Mouse (Mus musculus): Measurements from ENCODE around the gene Zfp654. TPM values are rescaled to one million over a fixed set of nuclear protein-coding genes. Genes with fewer than 3 reads are reported as not detected.
"Not testable (repeated sequence)": the region's sequence is repeated elsewhere in the genome, so short reads cannot be mapped to it uniquely, and the experiment has no call there.

Gene Zfp654
- polyA plus RNA-seq, 1 experiment from 2014 or later = 5.8 TPM

- 75% methylated on average over 4 of the region's 4 CpGs for WGBS
- no peaks in the 10 kb centered on the region for H3K27me3 ChIP-seq
- ATAC-seq (replicated peaks; ENCODE audit: low FRiP score) = no peak
- 0 out of 2 replicates have a peak, but pooled peaks cover 5% of the 10 kb centered on the region for H3K4me1 ChIP-seq
- no peak overlapping the region for H3K9ac ChIP-seq
- no peak overlapping the region for H3K4me2 ChIP-seq
- no peak overlapping the region for H3K27ac ChIP-seq
- no peaks in the 10 kb centered on the region for H3K9me3 ChIP-seq (replicated peaks)
- H3K4me3 ChIP-seq (replicated peaks) = no peak overlapping the region
- H3K36me3 ChIP-seq = no peaks in the 10 kb centered on the region
Measured at GRCm38 (mm10) chr16:64876631-64877265, 25.3 kb upstream of the Zfp654 start.

GRCm38 (mm10) chr16:64875822-64876221 is 24.4 kb upstream of the Zfp654 start:
- no peak overlapping the region for H3K27ac ChIP-seq
- H3K4me2 ChIP-seq = no peak overlapping the region
- WGBS = 87% methylated on average over 1 of the region's 1 CpGs
- no peak overlapping the region for H3K4me3 ChIP-seq (replicated peaks)
- no peaks in the 10 kb centered on the region for H3K27me3 ChIP-seq
- no peak for ATAC-seq (replicated peaks; ENCODE audit: low FRiP score)
- H3K36me3 ChIP-seq = no peaks in the 10 kb centered on the region
- H3K9ac ChIP-seq = no peak overlapping the region
- H3K4me1 ChIP-seq = 0 out of 2 replicates have a peak, but pooled peaks cover 5% of the 10 kb centered on the region
- no peaks in the 10 kb centered on the region for H3K9me3 ChIP-seq (replicated peaks)

GRCm38 (mm10) chr16:64875384-64875783 is 23.9 kb upstream of the Zfp654 start:
- WGBS = 97% methylated on average over 10 of the region's 10 CpGs
- H3K9me3 ChIP-seq (replicated peaks) = no peaks in the 10 kb centered on the region
- H3K4me3 ChIP-seq (replicated peaks) = no peak overlapping the region
- no peak overlapping the region for H3K27ac ChIP-seq
- H3K4me1 ChIP-seq = 0 out of 2 replicates have a peak, but pooled peaks cover 5% of the 10 kb centered on the region
- ATAC-seq (replicated peaks; ENCODE audit: low FRiP score) = no peak
- H3K36me3 ChIP-seq = no peaks in the 10 kb centered on the region
- H3K9ac ChIP-seq = no peak overlapping the region
- no peaks in the 10 kb centered on the region for H3K27me3 ChIP-seq
- no peak overlapping the region for H3K4me2 ChIP-seq

GRCm38 (mm10) chr16:64873416-64874305 is 22.2 kb upstream of the Zfp654 start:
- Histone ChIP-seq H3K27me3 (no peaks in the 10 kb centered on the region), H3K9me3 (replicated peaks) (no peaks in the 10 kb centered on the region), H3K4me3 (replicated peaks) (peak overlapping the region; percentile 72), H3K27ac (peak overlapping the region; percentile 95), H3K36me3 (no peaks in the 10 kb centered on the region), H3K9ac (peak overlapping the region; percentile 66), H3K4me1 (0 out of 2 replicates have a peak, but pooled peaks cover 5% of the 10 kb centered on the region), H3K4me2 (peak overlapping the region; percentile 62)
- 3% methylated on average over 29 of the region's 29 CpGs for WGBS
- peak; percentile 97 for ATAC-seq (replicated peaks; ENCODE audit: low FRiP score)

DNA sequence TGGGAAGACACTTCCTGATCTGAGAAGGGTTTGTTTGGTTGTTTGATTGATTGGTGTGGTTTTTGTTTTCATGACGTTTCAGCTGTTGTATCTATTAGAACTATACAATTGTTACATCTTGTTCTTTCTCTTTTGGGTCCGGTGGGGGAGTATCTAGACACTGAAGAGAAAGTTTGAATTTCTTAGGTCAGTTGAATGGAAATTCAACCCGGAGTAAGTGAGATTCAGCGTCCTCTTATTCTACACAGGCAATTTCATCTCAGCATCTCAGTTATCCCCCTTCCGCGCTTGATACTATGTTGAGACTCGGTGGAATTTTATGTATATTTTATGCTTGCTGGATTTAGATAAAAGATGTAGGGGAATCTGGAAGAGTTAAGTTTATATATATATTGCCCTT is 21.4 kb upstream of the Zfp654 start:
- peak overlapping the region; percentile 62 for H3K4me2 ChIP-seq
- H3K4me1 ChIP-seq = 0 out of 2 replicates have a peak, but pooled peaks cover 5% of the 10 kb centered on the region
- WGBS = 15% methylated on average over 7 of the region's 7 CpGs
- no peaks in the 10 kb centered on the region for H3K27me3 ChIP-seq
- ATAC-seq (replicated peaks; ENCODE audit: low FRiP score) = no peak
- H3K9ac ChIP-seq = no peak overlapping the region
- H3K9me3 ChIP-seq (replicated peaks) = no peaks in the 10 kb centered on the region
- H3K27ac ChIP-seq = no peak overlapping the region
- peak overlapping the region; percentile 72 for H3K4me3 ChIP-seq (replicated peaks)
- H3K36me3 ChIP-seq = no peaks in the 10 kb centered on the region

GRCm38 (mm10) chr16:64872296-64872695 is 20.8 kb upstream of the Zfp654 start:
- no peak overlapping the region for H3K9ac ChIP-seq
- no peaks in the 10 kb centered on the region for H3K27me3 ChIP-seq
- H3K4me3 ChIP-seq (replicated peaks) = no peak overlapping the region
- 0 out of 2 replicates have a peak, but pooled peaks cover 5% of the 10 kb centered on the region for H3K4me1 ChIP-seq
- 26% methylated on average over 3 of the region's 3 CpGs for WGBS
- no peaks in the 10 kb centered on the region for H3K9me3 ChIP-seq (replicated peaks)
- no peak overlapping the region for H3K27ac ChIP-seq
- H3K4me2 ChIP-seq = peak overlapping the region; percentile 23; the same call in 1 of the 2 replicates
- no peak for ATAC-seq (replicated peaks; ENCODE audit: low FRiP score)
- no peaks in the 10 kb centered on the region for H3K36me3 ChIP-seq

- 81% methylated on average over 2 of the region's 2 CpGs for WGBS
- H3K9me3 ChIP-seq (replicated peaks) = no peaks in the 10 kb centered on the region
- no peaks in the 10 kb centered on the region for H3K27me3 ChIP-seq
- no peak overlapping the region for H3K27ac ChIP-seq
- H3K4me1 ChIP-seq = 0 out of 2 replicates have a peak, but pooled peaks cover 5% of the 10 kb centered on the region
- H3K4me2 ChIP-seq = no peak overlapping the region
- no peak overlapping the region for H3K4me3 ChIP-seq (replicated peaks)
- no peaks in the 10 kb centered on the region for H3K36me3 ChIP-seq
- H3K9ac ChIP-seq = no peak overlapping the region
- ATAC-seq (replicated peaks; ENCODE audit: low FRiP score) = no peak
Measured at GRCm38 (mm10) chr16:64869621-64870020, 18.2 kb upstream of the Zfp654 start.

DNA sequence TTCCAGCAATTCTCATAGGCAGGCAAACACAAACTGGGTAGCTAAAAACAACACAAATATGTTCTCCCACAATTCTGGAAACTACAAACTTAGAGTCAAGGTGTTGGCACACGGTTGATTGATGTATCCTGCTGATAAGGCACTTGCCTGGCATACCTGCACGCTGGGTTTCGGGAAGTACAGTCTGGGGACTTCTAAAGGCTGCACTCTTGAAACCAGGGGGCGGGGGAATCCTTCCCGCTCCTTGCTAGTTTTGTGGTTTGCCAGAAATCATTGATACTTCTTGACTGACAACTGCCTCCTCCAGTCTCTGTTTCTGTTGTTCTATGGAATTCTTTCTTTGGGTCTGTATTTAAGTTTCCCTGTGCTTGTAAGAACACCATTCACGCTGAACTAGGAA is 17.2 kb upstream of the Zfp654 start:
- H3K4me1 ChIP-seq = 0 out of 2 replicates have a peak, but pooled peaks cover 5% of the 10 kb centered on the region
- no peaks in the 10 kb centered on the region for H3K9me3 ChIP-seq (replicated peaks)
- H3K27me3 ChIP-seq = no peaks in the 10 kb centered on the region
- H3K27ac ChIP-seq = no peak overlapping the region
- no peak overlapping the region for H3K4me3 ChIP-seq (replicated peaks)
- WGBS = 69% methylated on average over 6 of the region's 6 CpGs
- no peak overlapping the region for H3K9ac ChIP-seq
- no peaks in the 10 kb centered on the region for H3K36me3 ChIP-seq
- no peak for ATAC-seq (replicated peaks; ENCODE audit: low FRiP score)
- H3K4me2 ChIP-seq = no peak overlapping the region

- H3K4me2 ChIP-seq; ATAC-seq (replicated peaks; ENCODE audit: low FRiP score); H3K9ac ChIP-seq; H3K27me3 ChIP-seq; H3K27ac ChIP-seq; H3K4me3 ChIP-seq (replicated peaks); H3K4me1 ChIP-seq; H3K36me3 ChIP-seq; H3K9me3 ChIP-seq (replicated peaks): not testable (repeated sequence)
- WGBS = 85% methylated on average over 8 of the region's 8 CpGs
Measured at GRCm38 (mm10) chr16:64865841-64866240, 14.4 kb upstream of the Zfp654 start.

DNA sequence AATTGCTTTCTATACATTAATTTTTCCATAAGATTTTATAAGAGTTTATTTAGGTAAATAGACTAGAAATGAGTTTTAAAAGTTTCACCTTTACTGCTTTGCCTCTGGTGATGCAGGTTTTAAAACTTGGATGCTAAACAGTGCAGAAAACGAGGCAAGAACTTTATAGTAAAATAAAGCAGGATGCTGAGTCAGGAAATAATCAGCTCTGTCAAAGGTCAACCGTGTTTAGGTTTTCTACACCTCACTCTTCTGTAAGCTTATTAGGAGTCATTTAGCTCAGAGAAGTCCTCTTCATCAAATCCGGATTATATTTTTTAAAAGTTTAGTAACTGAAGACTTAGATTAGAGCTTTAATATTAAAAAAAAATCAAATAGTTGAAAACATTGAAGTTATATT is 5.5 kb upstream of the Zfp654 start:
- 86% methylated on average over 3 of the region's 3 CpGs for WGBS
- H3K27me3 ChIP-seq = no peaks in the 10 kb centered on the region
- no peak overlapping the region for H3K4me2 ChIP-seq
- H3K9me3 ChIP-seq (replicated peaks) = no peaks in the 10 kb centered on the region
- ATAC-seq (replicated peaks; ENCODE audit: low FRiP score) = no peak
- no peak overlapping the region for H3K4me3 ChIP-seq (replicated peaks)
- no peak overlapping the region for H3K9ac ChIP-seq
- peaks cover 40% of the 10 kb centered on the region for H3K36me3 ChIP-seq
- H3K4me1 ChIP-seq = peaks cover 13% of the 10 kb centered on the region
- no peak overlapping the region for H3K27ac ChIP-seq

GRCm38 (mm10) chr16:64852891-64853290 is 1.4 kb upstream of the Zfp654 start:
- ATAC-seq (replicated peaks; ENCODE audit: low FRiP score) = no peak
- peak overlapping the region; percentile 97 for H3K4me3 ChIP-seq (replicated peaks)
- peak overlapping the region; percentile 99 for H3K27ac ChIP-seq
- 4% methylated on average over 14 of the region's 14 CpGs for WGBS
- H3K9ac ChIP-seq = peak overlapping the region; percentile 92
- peak overlapping the region; percentile 65 for H3K4me2 ChIP-seq
- H3K9me3 ChIP-seq (replicated peaks) = no peaks in the 10 kb centered on the region
- peaks cover 34% of the 10 kb centered on the region for H3K36me3 ChIP-seq
- peaks cover 18% of the 10 kb centered on the region for H3K4me1 ChIP-seq
- no peaks in the 10 kb centered on the region for H3K27me3 ChIP-seq

DNA sequence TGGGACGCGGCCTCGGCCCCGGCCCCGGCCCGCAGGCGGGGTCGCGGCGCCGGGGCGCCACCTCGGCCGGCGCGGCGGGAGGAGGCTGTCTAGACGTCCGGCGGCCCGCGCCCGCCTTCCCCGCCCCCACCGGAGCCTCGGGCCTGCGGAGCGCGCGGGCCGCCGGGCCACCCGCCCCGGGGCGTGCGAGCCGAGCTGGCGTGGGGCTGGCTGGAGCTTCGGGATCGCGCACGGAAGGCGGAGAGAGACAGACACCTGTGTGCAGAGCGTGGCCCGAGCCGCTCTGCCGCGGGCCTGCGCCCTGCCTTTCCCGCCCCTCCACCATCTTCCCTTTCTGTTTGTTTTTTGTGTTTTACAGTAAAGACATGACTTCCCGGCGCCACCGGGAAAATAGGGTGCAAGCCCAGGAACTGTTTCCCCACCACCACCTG is 1.0 kb upstream of the Zfp654 start:
- H3K4me2 ChIP-seq = peak overlapping the region; percentile 65

More for the DNA sequence above, 1.0 kb upstream of the Zfp654 start:
- peak overlapping the region; percentile 92 for H3K9ac ChIP-seq
- peak overlapping the region; percentile 97 for H3K4me3 ChIP-seq (replicated peaks)
- H3K9me3 ChIP-seq (replicated peaks) = no peaks in the 10 kb centered on the region
- ATAC-seq (replicated peaks; ENCODE audit: low FRiP score) = peak; percentile 44
- peaks cover 18% of the 10 kb centered on the region for H3K4me1 ChIP-seq
- H3K27ac ChIP-seq = peak overlapping the region; percentile 99
- WGBS = under 1% methylated on average over 48 of the region's 53 CpGs
- H3K27me3 ChIP-seq = no peaks in the 10 kb centered on the region
- peaks cover 30% of the 10 kb centered on the region for H3K36me3 ChIP-seq
